Comparison of ENCODE assay signal across 24 mouse cellular contexts in the genomic region with DNA sequence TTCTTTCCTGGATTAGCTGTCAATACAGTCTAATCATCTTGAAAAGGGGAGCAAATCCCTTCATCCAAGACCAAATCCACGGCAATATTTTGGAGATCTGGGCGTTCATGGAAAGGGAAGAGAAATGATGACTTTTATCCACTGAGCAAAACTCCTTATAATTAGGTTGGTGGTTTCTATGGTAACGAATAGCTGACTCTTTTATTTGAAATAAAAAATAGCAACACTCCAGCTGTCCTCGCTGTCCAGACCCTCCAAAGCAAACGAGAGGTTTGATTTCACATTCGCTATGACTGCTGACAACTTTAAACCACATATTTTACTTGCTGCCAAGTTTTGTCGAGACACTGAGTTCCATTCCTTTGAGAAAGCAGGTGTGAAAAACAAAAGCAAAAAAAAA.
DNase-seq lines count a peak whose midpoint lies in the region; ATAC-seq and TF ChIP-seq lines count a peak whose summit lies in the region.
"Had no signal": no experiment of that assay in that cellular context is flagged by ENCODE, and none has a peak within 500 bp of the region (broad histone marks: within the 10 kb centered on the region; RNA-seq: fewer than 3 reads in every experiment).

No protein-coding gene starts in this region.

- TF ChIP-seq CTCF in forebrain, postnatal 0 days (IDR thresholded peaks at IDR 0.05; ENCODE audit: low read depth): no peak

- intact Hi-C loops in gastrocnemius, postnatal 14 days (cut with DNase I; ENCODE audit: low total_unique reads): no loop called here

- H3K4me2 ChIP-seq in forebrain, postnatal 0 days (ENCODE audit: low read depth): no peak overlapping the region
- H3K4me2 ChIP-seq: embryonic facial prominence, embryonic 13.5 days; heart, embryonic 11.5 days; heart, embryonic 15.5 days; hindbrain, embryonic 15.5 days had no signal

- 30% methylated on average over 7 of the region's 7 CpGs for WGBS in forebrain, postnatal 0 days
- WGBS in forebrain, embryonic 10.5 days: 81% methylated on average over 7 of the region's 7 CpGs

- no peaks in the 10 kb centered on the region for H3K27me3 ChIP-seq in forebrain, postnatal 0 days (ENCODE audit: insufficient read depth, low read length)
- H3K27me3 ChIP-seq in forebrain, embryonic 10.5 days (ENCODE audit: poor library complexity, severe bottlenecking): no peaks in the 10 kb centered on the region
- H3K27me3 ChIP-seq: CH12.LX; embryonic facial prominence, embryonic 13.5 days; heart, embryonic 15.5 days; hindbrain, embryonic 15.5 days; Patski had no signal

- no peak overlapping the region for H3K9ac ChIP-seq in forebrain, postnatal 0 days
- H3K9ac ChIP-seq: embryonic facial prominence, embryonic 13.5 days; heart, embryonic 15.5 days; hindbrain, embryonic 15.5 days had no signal

- H3K36me3 ChIP-seq in forebrain, postnatal 0 days (ENCODE audit: insufficient read depth): no peaks in the 10 kb centered on the region
- no peaks in the 10 kb centered on the region for H3K36me3 ChIP-seq in forebrain, embryonic 10.5 days (replicated peaks)
- H3K36me3 ChIP-seq: embryonic facial prominence, embryonic 13.5 days; heart, embryonic 15.5 days; hindbrain, embryonic 15.5 days had no signal

- H3K4me3 ChIP-seq in forebrain, postnatal 0 days (ENCODE audit: low read depth, low read length): no peak overlapping the region
- no peak overlapping the region for H3K4me3 ChIP-seq in forebrain, embryonic 10.5 days
- H3K4me3 ChIP-seq: embryonic facial prominence, embryonic 13.5 days; gastrocnemius, adult 2 months; heart, embryonic 15.5 days; hindbrain, embryonic 15.5 days had no signal

- H3K9me3 ChIP-seq in forebrain, postnatal 0 days (ENCODE audit: low read length): no peaks in the 10 kb centered on the region
- H3K9me3 ChIP-seq in forebrain, embryonic 10.5 days: no peaks in the 10 kb centered on the region
- H3K9me3 ChIP-seq: embryonic facial prominence, embryonic 13.5 days; heart, embryonic 15.5 days; hindbrain, embryonic 15.5 days had no signal

- ATAC-seq in forebrain, postnatal 0 days: peak; percentile 51
- ATAC-seq: activated CD4-positive, CD25-positive, alpha-beta regulatory T cell, adult 4 months; inflammation-experienced regulatory T-cells, adult 6 months; intestine, postnatal 0 days; Patski had no signal

- no peak overlapping the region for H3K27ac ChIP-seq in forebrain, postnatal 0 days (ENCODE audit: low read depth, low read length)
- no peak overlapping the region for H3K27ac ChIP-seq in forebrain, embryonic 10.5 days
- H3K27ac ChIP-seq: embryonic facial prominence, embryonic 13.5 days; gastrocnemius, adult 2 months; heart, embryonic 15.5 days; hindbrain, embryonic 15.5 days had no signal

- peak; percentile 50 for DNase-seq in forebrain, postnatal 0 days
- no peak for DNase-seq in forebrain, embryonic 10.5 days (ENCODE audit: extremely low spot score, low spot score)
- DNase-seq in layer of hippocampus, adult 9-11 months: peak; percentile 60
- DNase-seq in layer of hippocampus, adult 8-10 months (ENCODE audit: low spot score in 2 of 2): no peak
- peak; percentile 81 for DNase-seq in brain, adult 2 months (ENCODE audit: low read depth, low spot score)
- peak; percentile 40 for DNase-seq in brain, embryonic 18.5 days (ENCODE audit: low read depth, low spot score)
- DNase-seq in gastrocnemius, postnatal 14 days: no peak
- no peak for DNase-seq in spleen, postnatal 14 days (ENCODE audit: low spot score in 2 of 2)
- DNase-seq: adrenal gland, postnatal 14 days; cerebellum, adult 11 months; cerebellum, adult 8-10 months; cerebellum, postnatal 14 days; gastrocnemius, adult 2 months; gastrocnemius, postnatal 36 days; heart, postnatal 14 days had no signal

- no peaks in the 10 kb centered on the region for H3K4me1 ChIP-seq in forebrain, postnatal 0 days (ENCODE audit: insufficient read depth)
- H3K4me1 ChIP-seq in forebrain, embryonic 10.5 days: no peaks in the 10 kb centered on the region
- H3K4me1 ChIP-seq: embryonic facial prominence, embryonic 13.5 days; heart, embryonic 15.5 days; hindbrain, embryonic 15.5 days had no signal

Comparison
In these comparisons a context has a peak if more than half of its experiments do, and no peak if none do; other contexts are left out.
1. DNase-seq: peak in forebrain, postnatal 0 days (single experiment), layer of hippocampus, adult 9-11 months (single experiment), brain, adult 2 months (single experiment) and brain, embryonic 18.5 days (single experiment); none in forebrain, embryonic 10.5 days (single experiment), layer of hippocampus, adult 8-10 months (0 of 2), gastrocnemius, postnatal 14 days (single experiment) and spleen, postnatal 14 days (0 of 2).